Mouse (Mus musculus) heart, embryonic 16.5 days (tissue): ENCODE measurements around the gene Mpeg1. TPM values are rescaled to one million over a fixed set of nuclear protein-coding genes. Genes with fewer than 3 reads are reported as not detected.

Experiments
- ATAC-seq: fragments of 200-750 bp; cut with Nextera tagmentation; replicated peaks from 2 replicates; pipeline ENCODE4 v1.8.0; 2017; ENCODE audit warnings: moderate number of reproducible peaks; ENCODE audit not compliant: insufficient read depth, low FRiP score; ENCODE audit errors: extremely low read depth
- H3K27ac ChIP-seq: fragments of 300-500 bp; sonication (generic); 2 replicates; pipeline ENCODE4 v1.5.1; 2014; ENCODE audit warnings: mild to moderate bottlenecking, low read length, control low read depth, moderate library complexity
- H3K27me3 ChIP-seq: fragments of 300-500 bp; sonication (generic); 2 replicates; pipeline ENCODE4 v1.6.1; 2014; ENCODE audit warnings: low read length, mixed read lengths; ENCODE audit not compliant: control insufficient read depth, insufficient read depth
- H3K36me3 ChIP-seq: fragments of 300-500 bp; sonication (generic); 2 replicates; pipeline ENCODE4 v1.6.1; 2014; ENCODE audit not compliant: control insufficient read depth, insufficient read depth
- H3K4me1 ChIP-seq: fragments of 300-500 bp; sonication (generic); 2 replicates; pipeline ENCODE4 v1.6.1; 2014; ENCODE audit warnings: low read length, mixed read lengths; ENCODE audit not compliant: control insufficient read depth, insufficient read depth
- H3K4me2 ChIP-seq: fragments of 300-500 bp; sonication (generic); 2 replicates; pipeline ENCODE4 v1.6.1; 2014; ENCODE audit warnings: low read depth, mild to moderate bottlenecking, control low read depth, low read length
- H3K4me3 ChIP-seq: fragments of 300-500 bp; sonication (generic); 2 replicates; pipeline ENCODE4 v1.5.1; 2014; ENCODE audit warnings: mild to moderate bottlenecking, control low read depth, low read length
- H3K9ac ChIP-seq: fragments of 300-500 bp; sonication (generic); 2 replicates; pipeline ENCODE4 v1.6.1; 2014; ENCODE audit warnings: low read length, control low read depth
- H3K9me3 ChIP-seq: fragments of 300-500 bp; sonication (generic); replicated peaks from 2 replicates; pipeline ENCODE4 v1.6.1; 2016; ENCODE audit warnings: low read length; ENCODE audit not compliant: control insufficient read depth
- WGBS: fragments of 180-500 bp; shearing (Covaris S2); extraction: QIAGEN DNeasy Blood & Tissue Kit; methylation state at CpG from one replicate; pipeline ENCODE4 v1.1.7; 2014; 5-methylcytosine and 5-hydroxymethylcytosine counted together
- polyA plus RNA-seq: library from polyadenylated mRNA; unstranded; fragments of >200 nt; fragmentation: Nextera tagmentation; extraction: Ambion mirVana; gene quantifications from 2 replicates; pipeline ENCODE4 v1.2.1, GENCODE M21; 2015

Gene Mpeg1
- polyA plus RNA-seq, 1 experiment from 2014 or later: 0.41 TPM

DNA sequence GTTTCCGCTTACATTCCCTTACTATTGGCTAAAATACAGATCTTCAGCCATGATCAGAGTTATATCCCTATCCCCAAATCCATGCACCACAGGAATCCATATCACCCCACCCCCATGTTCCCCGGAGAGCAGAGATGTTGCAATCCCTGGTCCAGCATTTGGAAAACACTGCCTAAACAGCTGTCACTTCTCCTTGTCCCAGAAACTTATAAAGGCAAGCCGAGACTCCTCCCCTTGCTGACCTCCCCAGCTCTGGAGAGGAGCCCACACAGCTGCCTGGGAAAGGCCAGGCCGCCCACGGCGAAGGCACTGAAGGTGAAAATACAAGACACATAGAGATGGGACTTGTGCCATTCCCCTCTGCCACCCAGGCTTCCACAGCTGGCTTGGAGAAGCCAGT, 26.3 kb downstream of the Mpeg1 start:
- 0 out of 2 replicates have a peak, but pooled peaks have one; percentile 50 for ATAC-seq
- no peaks in the 10 kb centered on the region for H3K36me3 ChIP-seq
- H3K27me3 ChIP-seq: no peaks in the 10 kb centered on the region
- H3K9me3 ChIP-seq: no peaks in the 10 kb centered on the region
- no peak overlapping the region for H3K4me3 ChIP-seq
- H3K27ac ChIP-seq: no peak overlapping the region
- H3K9ac ChIP-seq: no peak overlapping the region
- no peak overlapping the region for H3K4me2 ChIP-seq
- WGBS: 70% methylated on average over 6 of the region's 6 CpGs
- H3K4me1 ChIP-seq: peaks cover 18% of the 10 kb centered on the region

GRCm38 (mm10) chr19:12487511-12488204, 27.1 kb downstream of the Mpeg1 start:
- H3K27ac ChIP-seq: peak overlapping the region; percentile 48; the same call in 1 of the 2 replicates
- 82% methylated on average over 12 of the region's 12 CpGs for WGBS
- no peak overlapping the region for H3K4me3 ChIP-seq
- no peak for ATAC-seq
- H3K4me1 ChIP-seq: peaks cover 18% of the 10 kb centered on the region
- no peak overlapping the region for H3K4me2 ChIP-seq
- no peak overlapping the region for H3K9ac ChIP-seq
- no peaks in the 10 kb centered on the region for H3K9me3 ChIP-seq
- H3K27me3 ChIP-seq: no peaks in the 10 kb centered on the region
- H3K36me3 ChIP-seq: no peaks in the 10 kb centered on the region; the same call in 1 of the 2 replicates

- Histone ChIP-seq H3K4me2 (no peak overlapping the region), H3K4me1 (peaks cover 18% of the 10 kb centered on the region)
Measured at GRCm38 (mm10) chr19:12488205-12488966, 27.8 kb downstream of the Mpeg1 start.

DNA sequence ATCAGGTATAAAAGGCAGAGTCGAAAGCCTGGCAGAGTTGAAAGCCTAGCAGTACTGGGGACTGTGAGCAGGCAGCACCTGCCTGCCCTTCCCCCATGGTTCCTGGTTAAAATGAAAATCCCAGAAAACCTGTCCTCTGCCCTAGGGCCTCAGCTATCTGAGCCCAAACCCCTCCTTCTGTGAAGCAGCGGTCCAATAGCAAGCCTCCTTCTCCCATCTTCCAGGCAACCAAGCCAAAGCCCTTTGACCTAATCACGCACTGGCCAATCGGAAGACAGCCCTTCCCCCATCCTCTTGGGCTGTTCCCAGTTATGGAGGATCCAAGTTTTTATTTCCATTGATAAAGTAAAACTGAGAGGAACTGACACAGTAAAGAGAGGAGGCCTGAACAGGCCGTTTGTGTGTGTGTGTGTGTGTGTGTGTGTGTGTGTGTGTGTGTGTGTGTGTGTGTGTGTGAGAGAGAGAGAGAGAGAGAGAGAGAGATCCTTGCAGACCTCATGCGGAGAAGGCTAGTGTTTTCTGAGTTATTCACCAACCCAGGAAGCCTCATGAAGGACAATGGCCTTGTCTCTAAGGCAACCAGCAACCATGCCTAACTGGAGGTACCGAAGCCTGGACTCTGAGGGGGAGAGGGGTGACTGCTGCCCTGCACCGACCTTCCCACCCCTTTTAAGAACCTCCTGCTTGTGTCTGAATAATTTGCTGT, 28.5 kb downstream of the Mpeg1 start:
- WGBS: 51% methylated on average over 8 of the region's 8 CpGs
- ATAC-seq: 0 out of 2 replicates have a peak, but pooled peaks have one; percentile 25
- no peaks in the 10 kb centered on the region; the same call in 1 of the 2 replicates for H3K36me3 ChIP-seq
- H3K4me3 ChIP-seq: no peak overlapping the region
- H3K27ac ChIP-seq: no peak overlapping the region
- H3K27me3 ChIP-seq: no peaks in the 10 kb centered on the region
- no peaks in the 10 kb centered on the region for H3K9me3 ChIP-seq
- H3K4me1 ChIP-seq: peaks cover 18% of the 10 kb centered on the region
- H3K4me2 ChIP-seq: no peak overlapping the region
- no peak overlapping the region for H3K9ac ChIP-seq

More at GRCm38 (mm10) chr19:12488205-12488966, 27.8 kb downstream of the Mpeg1 start:
- no peaks in the 10 kb centered on the region for H3K9me3 ChIP-seq
- H3K27me3 ChIP-seq: no peaks in the 10 kb centered on the region
- 24% methylated on average over 9 of the region's 9 CpGs for WGBS
- no peak overlapping the region for H3K9ac ChIP-seq
- H3K27ac ChIP-seq: no peak overlapping the region
- H3K4me3 ChIP-seq: no peak overlapping the region
- no peaks in the 10 kb centered on the region; the same call in 1 of the 2 replicates for H3K36me3 ChIP-seq
- no peak; the same call in 1 of the 2 replicates for ATAC-seq

DNA sequence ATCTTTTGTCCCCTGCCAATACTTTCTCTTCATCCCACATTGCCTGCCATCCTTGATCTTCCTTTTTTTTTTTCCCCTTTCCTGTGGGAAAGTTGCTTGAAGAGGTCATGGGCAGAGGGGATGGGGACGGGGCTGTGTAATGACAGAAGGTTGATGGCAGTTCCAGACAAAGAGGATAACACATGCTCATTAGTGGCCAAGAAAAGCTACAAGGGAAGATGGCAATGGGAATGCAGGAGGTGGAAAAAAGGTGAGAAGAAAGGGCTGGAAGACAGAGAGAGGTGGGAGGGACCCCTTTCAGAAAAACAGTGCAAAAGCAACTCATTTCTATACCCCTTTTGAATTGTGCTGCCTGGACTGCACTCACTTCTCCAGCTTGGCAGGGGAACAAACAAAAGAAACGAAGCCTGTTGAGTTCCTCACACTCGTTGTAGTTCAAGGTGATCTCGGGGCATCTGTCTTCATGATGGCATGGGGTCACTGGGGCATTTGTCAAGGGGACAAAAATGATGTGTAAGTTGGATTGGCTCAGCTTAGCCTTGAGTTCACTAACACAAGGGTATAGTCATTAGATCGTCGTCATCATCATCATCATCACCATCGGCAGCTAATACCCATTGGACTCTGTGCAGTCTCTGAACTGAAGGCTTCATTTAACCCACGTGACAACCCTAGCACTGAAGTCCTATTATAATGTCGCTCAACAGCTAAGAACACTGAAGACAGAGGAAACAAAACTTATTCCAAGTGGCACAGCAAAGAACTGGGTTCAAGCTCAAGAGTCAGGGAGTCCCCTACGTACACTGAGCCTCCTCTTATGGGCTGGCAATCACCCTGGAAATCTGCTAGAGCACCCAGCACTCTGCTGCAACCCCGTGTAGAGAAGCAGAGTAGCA, 29.3 kb downstream of the Mpeg1 start:
- Histone ChIP-seq H3K27ac (no peak overlapping the region), H3K9ac (no peak overlapping the region), H3K4me3 (no peak overlapping the region), H3K36me3 (no peaks in the 10 kb centered on the region; the same call in 1 of the 2 replicates), H3K27me3 (no peaks in the 10 kb centered on the region), H3K4me2 (no peak overlapping the region), H3K4me1 (peaks cover 10% of the 10 kb centered on the region), H3K9me3 (no peaks in the 10 kb centered on the region)
- 78% methylated on average over 11 of the region's 11 CpGs for WGBS
- no peak for ATAC-seq

- Histone ChIP-seq H3K4me2 (no peak overlapping the region), H3K9ac (no peak overlapping the region), H3K27me3 (no peaks in the 10 kb centered on the region), H3K4me3 (no peak overlapping the region), H3K4me1 (peaks cover 7% of the 10 kb centered on the region), H3K36me3 (no peaks in the 10 kb centered on the region; the same call in 1 of the 2 replicates), H3K9me3 (no peaks in the 10 kb centered on the region), H3K27ac (no peak overlapping the region)
- ATAC-seq: no peak
- WGBS: 88% methylated on average over 7 of the region's 7 CpGs
Measured at GRCm38 (mm10) chr19:12491636-12492035, 31.1 kb downstream of the Mpeg1 start.

DNA sequence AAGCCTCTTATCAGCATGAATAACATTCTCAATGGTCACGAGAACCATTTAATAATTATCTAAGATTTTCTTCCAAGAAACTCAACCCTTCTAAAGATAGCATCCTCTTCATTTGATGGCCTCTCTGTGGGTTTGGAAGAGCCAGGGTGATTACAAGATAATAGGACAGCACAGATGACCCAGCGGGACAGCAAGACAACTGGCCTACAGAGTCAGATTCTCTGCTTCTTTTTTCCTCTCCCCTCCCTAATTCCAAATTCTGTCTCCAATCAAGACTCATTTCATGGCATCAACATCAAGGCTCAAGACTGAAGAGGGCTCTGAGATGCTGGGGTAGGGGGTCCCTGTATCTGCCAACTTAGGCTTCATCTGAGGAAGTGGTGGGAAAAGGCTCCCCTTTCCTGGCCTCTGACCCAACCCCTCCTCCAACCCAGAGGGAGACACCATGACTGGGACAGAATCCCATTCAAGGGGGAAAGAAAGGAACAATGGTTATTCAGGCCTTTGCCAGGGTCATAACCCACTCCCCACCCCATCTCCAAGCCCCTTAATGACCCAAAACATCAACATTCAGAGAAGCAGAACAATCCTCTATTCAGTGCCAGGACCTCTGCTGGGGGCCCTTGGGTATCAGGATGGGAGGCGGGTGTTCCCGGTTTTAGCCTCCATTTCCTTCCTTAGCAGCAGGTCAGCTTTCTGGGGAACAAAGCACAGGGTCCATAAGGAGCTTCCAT, 33.0 kb downstream of the Mpeg1 start:
- H3K36me3 ChIP-seq: no peaks in the 10 kb centered on the region; the same call in 1 of the 2 replicates
- peaks cover 2% of the 10 kb centered on the region; the same call in 1 of the 2 replicates for H3K4me1 ChIP-seq
- H3K27me3 ChIP-seq: no peaks in the 10 kb centered on the region; the same call in 1 of the 2 replicates
- WGBS: 56% methylated on average over 4 of the region's 4 CpGs
- no peak overlapping the region for H3K27ac ChIP-seq
- H3K9me3 ChIP-seq: no peaks in the 10 kb centered on the region
- no peak overlapping the region for H3K4me3 ChIP-seq
- no peak for ATAC-seq
- H3K4me2 ChIP-seq: no peak overlapping the region
- no peak overlapping the region for H3K9ac ChIP-seq

- 61% methylated on average over 4 of the region's 4 CpGs for WGBS
- H3K9me3 ChIP-seq: no peaks in the 10 kb centered on the region
- no peak overlapping the region for H3K27ac ChIP-seq
- peaks cover 2% of the 10 kb centered on the region; the same call in 1 of the 2 replicates for H3K4me1 ChIP-seq
- no peak for ATAC-seq
- H3K9ac ChIP-seq: no peak overlapping the region
- no peaks in the 10 kb centered on the region; the same call in 1 of the 2 replicates for H3K36me3 ChIP-seq
- no peak overlapping the region for H3K4me2 ChIP-seq
- H3K27me3 ChIP-seq: peaks cover 2% of the 10 kb centered on the region; the same call in 1 of the 2 replicates
- no peak overlapping the region for H3K4me3 ChIP-seq
Measured at GRCm38 (mm10) chr19:12494187-12494458, 33.5 kb downstream of the Mpeg1 start.
